Comparison of ENCODE assay signal across 25 mouse cellular contexts in genomic region chr13:105433630-105434029, GRCm38 (mm10). TPM values are rescaled to one million over a fixed set of nuclear protein-coding genes. Genes with fewer than 3 reads are reported as not detected.
DNase-seq lines count a peak whose midpoint lies in the region; ATAC-seq and TF ChIP-seq lines count a peak whose summit lies in the region.
"Had no signal": no experiment of that assay in that cellular context is flagged by ENCODE, and none has a peak within 500 bp of the region (broad histone marks: within the 10 kb centered on the region; RNA-seq: fewer than 3 reads in every experiment).

No protein-coding gene starts in this region.

- H3K9ac ChIP-seq in forebrain, embryonic 12.5 days = no peak overlapping the region
- no peak overlapping the region for H3K9ac ChIP-seq in forebrain, postnatal 0 days
- H3K9ac ChIP-seq in forebrain, embryonic 13.5 days = no peak overlapping the region
- H3K9ac ChIP-seq in forebrain, embryonic 15.5 days (replicated peaks) = no peak overlapping the region
- H3K9ac ChIP-seq: embryonic facial prominence, embryonic 13.5 days; embryonic facial prominence, embryonic 15.5 days had no signal

- no peak overlapping the region for H3K4me2 ChIP-seq in forebrain, embryonic 12.5 days
- H3K4me2 ChIP-seq in forebrain, postnatal 0 days (ENCODE audit: low read depth) = no peak overlapping the region
- H3K4me2 ChIP-seq in forebrain, embryonic 13.5 days = no peak overlapping the region
- no peak overlapping the region for H3K4me2 ChIP-seq in forebrain, embryonic 15.5 days (replicated peaks)
- H3K4me2 ChIP-seq: embryonic facial prominence, embryonic 13.5 days; embryonic facial prominence, embryonic 15.5 days had no signal

- H3K27me3 ChIP-seq in forebrain, embryonic 12.5 days = no peaks in the 10 kb centered on the region
- no peaks in the 10 kb centered on the region for H3K27me3 ChIP-seq in forebrain, postnatal 0 days (ENCODE audit: insufficient read depth, low read length)
- H3K27me3 ChIP-seq in forebrain, embryonic 13.5 days = no peaks in the 10 kb centered on the region
- H3K27me3 ChIP-seq in forebrain, embryonic 15.5 days = no peaks in the 10 kb centered on the region
- H3K27me3 ChIP-seq: embryonic facial prominence, embryonic 13.5 days; embryonic facial prominence, embryonic 15.5 days had no signal

- H3K9me3 ChIP-seq in forebrain, embryonic 12.5 days = no peaks in the 10 kb centered on the region
- H3K9me3 ChIP-seq in forebrain, postnatal 0 days (ENCODE audit: low read length) = no peaks in the 10 kb centered on the region
- H3K9me3 ChIP-seq in forebrain, embryonic 13.5 days (replicated peaks) = no peaks in the 10 kb centered on the region
- H3K9me3 ChIP-seq in forebrain, embryonic 15.5 days = no peaks in the 10 kb centered on the region
- H3K9me3 ChIP-seq: embryonic facial prominence, embryonic 13.5 days; embryonic facial prominence, embryonic 15.5 days had no signal

- no peak for DNase-seq in forebrain, postnatal 0 days
- no peak for DNase-seq in adipocyte (ENCODE audit: low spot score)
- DNase-seq in layer of hippocampus, postnatal 10 days (ENCODE audit: low spot score in 2 of 2) = no peak
- no peak for DNase-seq in left cerebral cortex, adult 11 months (ENCODE audit: low spot score)
- DNase-seq: adrenal gland, adult 8-10 months; adrenal gland, postnatal 14 days; adrenal gland, postnatal 36 days; cerebellum, adult 11 months; cerebellum, adult 18-20 months; cerebellum, adult 8-10 months; cerebellum, adult 9-11 months; cerebellum, postnatal 14 days; cerebellum, postnatal 36 days; embryo, embryonic 11 days had no signal

- TF ChIP-seq CTCF in forebrain, postnatal 0 days (IDR thresholded peaks at IDR 0.05; ENCODE audit: low read depth) = no peak

- H3K4me1 ChIP-seq in forebrain, embryonic 12.5 days = no peaks in the 10 kb centered on the region
- no peaks in the 10 kb centered on the region for H3K4me1 ChIP-seq in forebrain, postnatal 0 days (ENCODE audit: insufficient read depth)
- H3K4me1 ChIP-seq in forebrain, embryonic 13.5 days = no peaks in the 10 kb centered on the region
- 0 out of 2 replicates have a peak, but pooled peaks cover 7% of the 10 kb centered on the region for H3K4me1 ChIP-seq in forebrain, embryonic 15.5 days
- H3K4me1 ChIP-seq: embryonic facial prominence, embryonic 13.5 days; embryonic facial prominence, embryonic 15.5 days had no signal

- H3K4me3 ChIP-seq in forebrain, embryonic 12.5 days (replicated peaks) = no peak overlapping the region
- no peak overlapping the region for H3K4me3 ChIP-seq in forebrain, postnatal 0 days (ENCODE audit: low read depth, low read length)
- no peak overlapping the region for H3K4me3 ChIP-seq in forebrain, embryonic 13.5 days
- no peak overlapping the region for H3K4me3 ChIP-seq in forebrain, embryonic 15.5 days
- H3K4me3 ChIP-seq: embryonic facial prominence, embryonic 13.5 days; embryonic facial prominence, embryonic 15.5 days; erythroblast, embryonic 14.5 days had no signal

- ATAC-seq in forebrain, embryonic 12.5 days (ENCODE audit: low FRiP score) = peak; percentile 67; the same call in 1 of the 2 replicates
- no peak for ATAC-seq in forebrain, postnatal 0 days
- peak; percentile 82 for ATAC-seq in forebrain, embryonic 13.5 days
- ATAC-seq in forebrain, embryonic 15.5 days (replicated peaks) = peak; percentile 84

- no peak overlapping the region for H3K27ac ChIP-seq in forebrain, embryonic 12.5 days
- H3K27ac ChIP-seq in forebrain, postnatal 0 days (ENCODE audit: low read depth, low read length) = no peak overlapping the region
- H3K27ac ChIP-seq in forebrain, embryonic 13.5 days = no peak overlapping the region
- H3K27ac ChIP-seq in forebrain, embryonic 15.5 days (replicated peaks) = no peak overlapping the region
- H3K27ac ChIP-seq: embryonic facial prominence, embryonic 13.5 days; embryonic facial prominence, embryonic 15.5 days had no signal

- H3K36me3 ChIP-seq in forebrain, embryonic 12.5 days (replicated peaks) = no peaks in the 10 kb centered on the region
- no peaks in the 10 kb centered on the region for H3K36me3 ChIP-seq in forebrain, postnatal 0 days (ENCODE audit: insufficient read depth)
- H3K36me3 ChIP-seq in forebrain, embryonic 13.5 days (ENCODE audit: poor library complexity, severe bottlenecking) = no peaks in the 10 kb centered on the region
- H3K36me3 ChIP-seq in forebrain, embryonic 15.5 days = no peaks in the 10 kb centered on the region
- H3K36me3 ChIP-seq: embryonic facial prominence, embryonic 13.5 days; embryonic facial prominence, embryonic 15.5 days had no signal

- WGBS in forebrain, embryonic 12.5 days = 38% methylated on average over 1 of the region's 1 CpGs
- WGBS in forebrain, postnatal 0 days = 25% methylated on average over 1 of the region's 1 CpGs
- WGBS in forebrain, embryonic 13.5 days = 45% methylated on average over 1 of the region's 1 CpGs
- 23% methylated on average over 1 of the region's 1 CpGs for WGBS in forebrain, embryonic 15.5 days

RNA-seq across cellular contexts. Expression of gene Htr1a, which starts 9.8 kb away (rescaled TPM):
- polyA plus RNA-seq in forebrain, embryonic 12.5 days (2016; fragmentation: Nextera tagmentation; extraction: Ambion mirVana) = 0.26 TPM in 2 replicates
- total RNA-seq in forebrain, postnatal 0 days (2014; rRNA removed) = 7.5 and 8.4 TPM in 2 replicates
- 3.1 and 4.7 TPM in 2 replicates for polyA plus RNA-seq in forebrain, postnatal 0 days (2015; fragmentation: Nextera tagmentation; extraction: Ambion mirVana)
- 0.28 and 0.35 TPM in 2 replicates for polyA plus RNA-seq in forebrain, embryonic 13.5 days (2015; fragmentation: Nextera tagmentation; extraction: Ambion mirVana)
- 1.0 and 1.3 TPM in 2 replicates for polyA plus RNA-seq in forebrain, embryonic 15.5 days (2015; fragmentation: Nextera tagmentation; extraction: Ambion mirVana)
- total RNA-seq in layer of hippocampus, postnatal 10 days (2021) = 10 to 100 TPM; 15.6 to 17.1 TPM
- total RNA-seq: adrenal gland, adult 18-20 months; adrenal gland, adult 8-10 months; adrenal gland, postnatal 14 days; adrenal gland, postnatal 36 days; common myeloid progenitor, adult 5-6 weeks; ES-E14; MEL had no signal
- polyA plus RNA-seq: C2C12; erythroblast, embryonic 14.5 days had no signal
